12 mouse cellular contexts compared by ENCODE assay signal in the genomic region with DNA sequence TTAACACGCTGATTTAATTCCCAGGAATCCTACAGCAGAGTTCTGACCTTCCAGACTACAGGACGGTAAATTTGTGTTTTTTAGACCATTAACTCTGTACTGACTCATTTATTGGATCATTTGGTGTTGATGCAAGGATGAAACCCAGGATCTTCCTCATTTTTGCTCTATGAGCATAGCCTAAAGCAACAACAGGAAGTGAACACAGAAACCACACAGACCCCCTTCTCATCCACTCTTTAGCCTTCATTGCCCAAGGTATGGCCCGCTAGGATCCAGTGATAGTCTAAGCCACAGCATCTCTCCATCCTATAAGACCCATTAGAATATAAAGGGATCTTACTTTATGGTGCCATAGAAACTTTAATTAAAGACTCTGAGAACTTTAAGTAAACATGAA. TPM values are rescaled to one million over a fixed set of nuclear protein-coding genes. Genes with fewer than 3 reads are reported as not detected.
"Had no signal": no experiment of that assay in that cellular context is flagged by ENCODE, and none has a peak within 500 bp of the region (broad histone marks: within the 10 kb centered on the region; RNA-seq: fewer than 3 reads in every experiment).

No protein-coding gene starts in this region.

- ATAC-seq: liver, postnatal 0 days; lung, postnatal 0 days; midbrain, embryonic 13.5 days; midbrain, embryonic 15.5 days had no signal

- DNase-seq: liver, postnatal 0 days; lung, adult 2 months; lung, postnatal 14 days; lung, postnatal 36 days; right cerebral cortex, postnatal 14 days; thymus, adult 2 months; thymus, postnatal 25 days; thymus, postnatal 4 days had no signal

RNA-seq across cellular contexts. Expression of gene Grin2b, which starts 56.5 kb away (rescaled TPM):
- total RNA-seq: neutrophil, adult 5-6 weeks had no signal
